8 mouse cellular contexts compared by ENCODE assay signal in the genomic region with DNA sequence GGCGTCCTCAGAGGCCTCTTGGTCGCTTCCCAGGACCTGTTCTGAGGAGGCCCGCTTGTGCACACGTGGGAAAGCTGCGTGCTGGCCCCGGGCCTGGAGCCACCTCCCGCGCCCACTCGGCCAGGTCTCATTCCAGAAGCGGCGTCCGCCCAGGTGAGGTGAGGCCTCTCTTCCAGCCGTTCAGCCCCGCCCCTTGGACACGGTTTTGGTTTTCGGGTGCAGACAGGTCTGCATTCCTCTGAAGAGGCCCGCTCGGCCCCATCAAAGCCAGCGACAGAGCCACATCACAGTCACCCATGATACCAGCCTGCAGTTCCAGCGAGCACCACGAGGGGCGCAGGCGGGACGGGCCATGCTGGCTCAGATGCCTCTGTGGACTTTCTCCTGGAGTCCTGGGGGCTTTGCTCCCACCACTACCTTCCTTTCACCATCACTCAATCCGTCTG. TPM values are rescaled to one million over a fixed set of nuclear protein-coding genes. Genes with fewer than 3 reads are reported as not detected.
DNase-seq lines count a peak whose midpoint lies in the region; ATAC-seq and TF ChIP-seq lines count a peak whose summit lies in the region.

No protein-coding gene starts in this region.

- no peaks in the 10 kb centered on the region for H3K27me3 ChIP-seq in hindbrain, embryonic 12.5 days
- H3K27me3 ChIP-seq in lung, embryonic 14.5 days (ENCODE audit: insufficient read depth, low read length) = no peaks in the 10 kb centered on the region
- no peaks in the 10 kb centered on the region for H3K27me3 ChIP-seq in thymus, adult 2 months (ENCODE audit: control insufficient read depth, insufficient read depth, low read length)

- H3K4me3 ChIP-seq in hindbrain, embryonic 12.5 days = peak overlapping the region; percentile 17
- H3K4me3 ChIP-seq in lung, embryonic 14.5 days (ENCODE audit: low read depth, low read length) = peak overlapping the region; percentile 10; the same call in 1 of the 2 replicates
- no peak overlapping the region for H3K4me3 ChIP-seq in thymus, adult 2 months (ENCODE audit: control insufficient read depth, insufficient read depth, low read length)

- H3K9me3 ChIP-seq in hindbrain, embryonic 12.5 days (replicated peaks) = no peaks in the 10 kb centered on the region
- H3K9me3 ChIP-seq in lung, embryonic 14.5 days (ENCODE audit: low read depth, low read length) = no peaks in the 10 kb centered on the region

- peak overlapping the region; percentile 51 for H3K4me2 ChIP-seq in hindbrain, embryonic 12.5 days (replicated peaks)
- H3K4me2 ChIP-seq in lung, embryonic 14.5 days = peak overlapping the region; percentile 63

- peak; percentile 91 for DNase-seq in ES-CJ7 (ENCODE audit: low read depth, low spot score)
- peak; percentile 16 for DNase-seq in cerebellum, adult 9-11 months
- peak; percentile 52 to 64 for DNase-seq in frontal cortex, postnatal 10 days (ENCODE audit: low spot score in 2 of 2)
- DNase-seq in layer of hippocampus, adult 9-10 months (ENCODE audit: low spot score) = peak; percentile 55
- DNase-seq in lung, embryonic 14.5 days = peak; percentile 89
- DNase-seq in ovary, adult 18-20 months (ENCODE audit: low spot score) = peak; percentile 14
- DNase-seq in thymus, adult 2 months = peak; percentile 77

- peak; percentile 99 for TF ChIP-seq CTCF in lung, embryonic 14.5 days (IDR thresholded peaks at IDR 0.05; ENCODE audit: low read depth)
- peak; percentile 90 for TF ChIP-seq CTCF in thymus, adult 2 months (IDR thresholded peaks at IDR 0.05; ENCODE audit: borderline replicate concordance, control insufficient read depth, extremely low read depth, insufficient read depth, low read length, poor library complexity)

- no peak for TF ChIP-seq POLR2A in thymus, adult 2 months (IDR thresholded peaks at IDR 0.05; ENCODE audit: control insufficient read depth, extremely low read depth, insufficient read depth, low read length, poor library complexity)

- peak; percentile 70 for ATAC-seq in hindbrain, embryonic 12.5 days (ENCODE audit: low FRiP score)
- ATAC-seq in lung, embryonic 14.5 days (ENCODE audit: insufficient read depth) = peak; percentile 73; the same call in 1 of the 2 replicates

- H3K36me3 ChIP-seq in hindbrain, embryonic 12.5 days = no peaks in the 10 kb centered on the region
- H3K36me3 ChIP-seq in lung, embryonic 14.5 days (ENCODE audit: insufficient read depth) = no peaks in the 10 kb centered on the region
- H3K36me3 ChIP-seq in thymus, adult 2 months (ENCODE audit: control insufficient read depth, insufficient read depth, low read length) = no peaks in the 10 kb centered on the region

- no peak overlapping the region for H3K27ac ChIP-seq in hindbrain, embryonic 12.5 days
- no peak overlapping the region for H3K27ac ChIP-seq in lung, embryonic 14.5 days (ENCODE audit: low read depth)
- no peak overlapping the region for H3K27ac ChIP-seq in thymus, adult 2 months (ENCODE audit: control insufficient read depth, insufficient read depth, low read length)

- H3K9ac ChIP-seq in hindbrain, embryonic 12.5 days = peak overlapping the region; percentile 18; the same call in 1 of the 2 replicates
- H3K9ac ChIP-seq in lung, embryonic 14.5 days = 0 out of 2 replicates have a peak overlapping the region, but pooled peaks have one; percentile 20

- WGBS in hindbrain, embryonic 12.5 days = 17% methylated on average over 25 of the region's 25 CpGs
- WGBS in lung, embryonic 14.5 days = 17% methylated on average over 25 of the region's 25 CpGs
- WGBS in thymus, adult 2 months = 56% methylated on average over 25 of the region's 25 CpGs

- peaks cover 11% of the 10 kb centered on the region for H3K4me1 ChIP-seq in hindbrain, embryonic 12.5 days
- peaks cover 4% of the 10 kb centered on the region; the same call in 1 of the 2 replicates for H3K4me1 ChIP-seq in lung, embryonic 14.5 days (ENCODE audit: insufficient read depth)
- no peaks in the 10 kb centered on the region for H3K4me1 ChIP-seq in thymus, adult 2 months (replicated peaks; ENCODE audit: control insufficient read depth, insufficient read depth, low read length)

RNA-seq across cellular contexts. Expression of a gene that starts 51.9 kb away (rescaled TPM):
- 4.8 and 5.9 TPM in 2 replicates for polyA plus RNA-seq in hindbrain, embryonic 12.5 days (2016; fragmentation: Nextera tagmentation; extraction: Ambion mirVana)
- polyA plus RNA-seq in lung, embryonic 14.5 days (2014; fragmentation: Nextera tagmentation; extraction: Ambion mirVana) = 4.6 and 5.1 TPM in 2 replicates
- polyA plus RNA-seq in thymus, adult 2 months (2012; rRNA removed) = 10.1 and 11.4 TPM in 2 replicates

Comparison
In these comparisons a context has a peak if more than half of its experiments do, and no peak if none do; other contexts are left out.
1. DNase-seq: peak in every context shown above with its lines; median percentile 91 in ES-CJ7; 89 in lung, embryonic 14.5 days; 77 in thymus, adult 2 months; 58 in frontal cortex, postnatal 10 days; 55 in layer of hippocampus, adult 9-10 months; 16 in cerebellum, adult 9-11 months; 14 in ovary, adult 18-20 months.